Mouse (Mus musculus): ENCODE data around the gene Abcc2.

- TF ChIP-seq CTCF (IDR thresholded peaks at IDR 0.05; ENCODE audit: extremely low read depth, insufficient read length, insufficient replicate concordance, low read depth, low read length) (no peak), POLR2A (IDR thresholded peaks at IDR 0.05; ENCODE audit: low read depth, low read length) (no peak)
Measured at GRCm38 (mm10) chr19:43851996-43852630, 70.1 kb downstream of the Abcc2 start.

All from small intestine, adult 2 months (tissue).